Mouse (Mus musculus) erythroblast, embryonic 14.5 days (primary cell): ENCODE data around the gene Smyd4. TPM values are rescaled to one million over a fixed set of nuclear protein-coding genes. Genes with fewer than 3 reads are reported as not detected.

Experiments
- H3K27me3 ChIP-seq: 2 replicates; pipeline ENCODE4 v1.6.1; 2012; ENCODE audit warnings: inconsistent platforms; ENCODE audit not compliant: control insufficient read depth
- H3K36me3 ChIP-seq: 2 replicates; pipeline ENCODE4 v1.6.1; 2012; ENCODE audit warnings: mild to moderate bottlenecking, inconsistent platforms; ENCODE audit not compliant: control insufficient read depth
- H3K4me1 ChIP-seq: 2 replicates; pipeline ENCODE4 v1.6.1; 2012; ENCODE audit warnings: inconsistent platforms; ENCODE audit not compliant: control insufficient read depth
- H3K4me3 ChIP-seq: replicated peaks from 2 replicates; pipeline ENCODE3; 2012; ENCODE audit warnings: moderate library complexity, mild to moderate bottlenecking, inconsistent platforms
- H3K9me3 ChIP-seq: 2 replicates; pipeline ENCODE4 v1.6.1; 2012; ENCODE audit warnings: low read length, inconsistent platforms, mixed read lengths; ENCODE audit not compliant: control insufficient read depth
- GATA1 ChIP-seq: IDR thresholded peaks from 2 replicates; pipeline ENCODE4 v1.6.1; 2012; ENCODE audit warnings: low read length, inconsistent platforms, mixed read lengths
- TAL1 ChIP-seq: IDR thresholded peaks from 3 replicates; pipeline ENCODE4 v1.6.1; 2012; ENCODE audit warnings: low read length, inconsistent platforms, mixed read lengths
- polyA plus RNA-seq: library from polyadenylated mRNA; stranded (reverse); fragments of >175 nt; gene quantifications from 2 replicates; pipeline ENCODE4 v1.2.3, GENCODE M21; 2012

Smyd4 gene
- polyA plus RNA-seq, 1 experiment: 0.22 TPM

DNA sequence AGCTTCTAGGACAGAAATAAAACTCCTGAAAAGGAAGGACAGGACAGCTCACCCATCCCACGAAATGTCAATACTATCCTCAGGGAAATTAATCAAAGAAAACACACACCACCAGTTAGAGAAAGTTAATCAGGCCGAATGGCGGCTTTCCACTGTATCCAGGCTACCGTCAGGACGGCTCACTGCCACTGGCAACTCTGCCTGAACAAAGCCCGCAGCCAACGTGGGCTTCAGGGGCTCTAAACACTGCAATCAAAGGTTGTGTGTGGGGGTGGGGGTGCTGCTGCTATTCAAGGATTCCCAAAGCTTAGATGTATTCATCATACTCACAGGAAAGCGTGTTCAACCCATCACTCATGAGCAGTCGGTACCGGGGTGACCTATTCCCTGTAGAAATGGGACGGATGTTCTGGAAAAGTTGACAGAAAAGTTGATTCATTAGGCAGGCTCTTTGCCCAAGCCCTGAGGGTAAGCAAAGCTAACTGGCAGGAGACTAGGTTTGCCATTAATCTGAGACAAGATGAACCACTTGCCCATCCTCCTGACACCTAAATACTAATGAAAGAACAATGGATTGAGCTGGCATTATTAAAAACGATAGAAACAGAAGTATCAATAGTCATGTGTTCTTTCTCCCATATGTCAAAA lies 7.4 kb upstream of the Smyd4 start:
- TF ChIP-seq GATA1: no peak
- no peak for TF ChIP-seq TAL1
- H3K4me3 ChIP-seq: no peak overlapping the region
- H3K27me3 ChIP-seq: no peaks in the 10 kb centered on the region
- H3K36me3 ChIP-seq: peaks cover 94% of the 10 kb centered on the region
- H3K4me1 ChIP-seq: peaks cover 35% of the 10 kb centered on the region
- H3K9me3 ChIP-seq: no peaks in the 10 kb centered on the region

GRCm38 (mm10) chr11:75343096-75343495 lies 5.1 kb upstream of the Smyd4 start:
- H3K36me3 ChIP-seq: peaks cover 76% of the 10 kb centered on the region
- H3K9me3 ChIP-seq: no peaks in the 10 kb centered on the region
- H3K27me3 ChIP-seq: no peaks in the 10 kb centered on the region
- no peak overlapping the region for H3K4me3 ChIP-seq
- peaks cover 31% of the 10 kb centered on the region for H3K4me1 ChIP-seq
- TF ChIP-seq GATA1: no peak
- TF ChIP-seq TAL1: no peak

DNA sequence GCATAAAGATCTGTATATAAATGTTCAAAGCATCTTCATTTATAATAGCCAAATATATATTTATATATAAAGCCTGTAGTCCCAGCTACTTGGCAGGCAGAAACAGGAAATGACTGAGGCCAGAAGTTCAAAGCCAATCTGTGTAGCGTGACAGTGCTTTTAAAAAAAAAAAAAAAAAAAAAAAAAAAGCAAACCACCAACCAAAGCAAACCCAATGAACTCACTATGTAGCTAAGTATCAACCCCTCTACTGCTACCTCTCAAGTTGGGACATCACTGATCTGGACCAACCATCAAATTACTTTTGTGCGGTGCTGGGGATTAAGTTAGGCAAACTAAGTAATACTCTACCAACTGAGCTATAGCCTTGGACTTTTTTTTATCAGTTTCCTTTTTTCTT lies 4.1 kb upstream of the Smyd4 start:
- peaks cover 65% of the 10 kb centered on the region for H3K36me3 ChIP-seq
- no peak for TF ChIP-seq TAL1
- no peak for TF ChIP-seq GATA1
- no peaks in the 10 kb centered on the region for H3K27me3 ChIP-seq
- peaks cover 39% of the 10 kb centered on the region for H3K4me1 ChIP-seq
- no peaks in the 10 kb centered on the region for H3K9me3 ChIP-seq
- no peak overlapping the region for H3K4me3 ChIP-seq

DNA sequence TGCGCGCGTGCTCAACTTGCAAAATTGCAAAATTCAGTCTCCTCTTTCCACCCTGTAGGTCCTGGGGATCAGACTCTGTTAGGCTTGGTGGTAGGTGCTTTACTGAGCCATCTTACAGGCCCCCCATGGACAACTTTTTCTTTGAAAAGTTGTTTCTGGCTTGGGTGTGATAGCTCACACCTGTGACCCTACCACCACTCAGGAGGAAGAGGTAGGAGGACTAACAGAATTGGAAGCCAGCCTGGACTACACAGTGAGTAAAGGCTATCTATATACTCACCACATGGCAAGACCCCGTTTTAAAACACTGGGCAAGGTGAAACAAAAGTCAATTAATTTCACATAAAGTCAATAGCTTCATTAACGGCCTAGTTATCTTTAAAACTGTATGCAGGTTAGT lies 3.5 kb upstream of the Smyd4 start:
- Histone ChIP-seq H3K9me3 (no peaks in the 10 kb centered on the region), H3K4me3 (no peak overlapping the region), H3K36me3 (peaks cover 60% of the 10 kb centered on the region), H3K4me1 (peaks cover 44% of the 10 kb centered on the region), H3K27me3 (no peaks in the 10 kb centered on the region)
- TF ChIP-seq GATA1: no peak
- TF ChIP-seq TAL1: no peak

DNA sequence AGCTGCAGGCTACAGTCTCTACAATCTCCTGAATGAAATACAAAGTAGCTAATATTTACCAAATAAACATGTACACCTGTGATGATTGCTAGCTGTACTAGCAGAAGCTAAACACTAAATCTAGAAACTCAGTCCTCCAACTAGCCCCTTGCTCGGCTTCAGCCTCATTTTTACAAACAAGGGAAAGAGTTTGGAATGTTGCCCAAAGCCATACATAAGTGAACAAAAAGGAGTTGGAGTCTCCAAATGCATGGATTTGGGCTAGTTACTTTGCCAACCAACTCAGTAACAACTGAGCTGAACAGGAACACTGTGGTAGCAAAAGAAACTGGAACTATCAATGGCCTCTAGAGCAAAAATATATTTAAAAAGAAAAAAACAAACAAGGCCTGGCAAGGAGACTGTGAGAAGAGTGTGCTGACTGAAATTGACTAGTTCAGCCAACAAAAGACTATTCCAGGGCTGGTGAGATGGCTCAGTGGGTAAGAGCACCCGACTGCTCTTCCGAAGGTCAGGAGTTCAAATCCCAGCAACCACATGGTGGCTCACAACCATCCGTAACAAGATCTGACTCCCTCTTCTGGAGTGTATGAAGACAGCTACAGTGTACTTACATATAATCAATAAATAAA lies 1.6 kb upstream of the Smyd4 start:
- Histone ChIP-seq H3K4me1 (peaks cover 46% of the 10 kb centered on the region), H3K36me3 (peaks cover 44% of the 10 kb centered on the region), H3K27me3 (no peaks in the 10 kb centered on the region), H3K9me3 (no peaks in the 10 kb centered on the region), H3K4me3 (peak overlapping the region; percentile 97)
- no peak for TF ChIP-seq GATA1
- no peak for TF ChIP-seq TAL1

- TF ChIP-seq TAL1 (no peak), GATA1 (no peak)
- peak overlapping the region; percentile 97 for H3K4me3 ChIP-seq
- H3K9me3 ChIP-seq: no peaks in the 10 kb centered on the region
- H3K36me3 ChIP-seq: peaks cover 39% of the 10 kb centered on the region
- no peaks in the 10 kb centered on the region for H3K27me3 ChIP-seq
- H3K4me1 ChIP-seq: peaks cover 46% of the 10 kb centered on the region
Observed at GRCm38 (mm10) chr11:75347188-75347585, 1.0 kb upstream of the Smyd4 start.

GRCm38 (mm10) chr11:75347596-75347995 lies 637 bp upstream of the Smyd4 start:
- H3K9me3 ChIP-seq: no peaks in the 10 kb centered on the region
- peaks cover 38% of the 10 kb centered on the region for H3K36me3 ChIP-seq
- no peak for TF ChIP-seq GATA1
- TF ChIP-seq TAL1: no peak
- peak overlapping the region; percentile 97 for H3K4me3 ChIP-seq
- peaks cover 46% of the 10 kb centered on the region for H3K4me1 ChIP-seq
- no peaks in the 10 kb centered on the region for H3K27me3 ChIP-seq

- TF ChIP-seq TAL1: no peak
- TF ChIP-seq GATA1: no peak
- Histone ChIP-seq H3K36me3 (peaks cover 30% of the 10 kb centered on the region), H3K9me3 (no peaks in the 10 kb centered on the region), H3K27me3 (no peaks in the 10 kb centered on the region), H3K4me1 (peaks cover 37% of the 10 kb centered on the region), H3K4me3 (peak overlapping the region; percentile 97)
Observed at GRCm38 (mm10) chr11:75348890-75349261, 643 bp downstream of the Smyd4 start.

DNA sequence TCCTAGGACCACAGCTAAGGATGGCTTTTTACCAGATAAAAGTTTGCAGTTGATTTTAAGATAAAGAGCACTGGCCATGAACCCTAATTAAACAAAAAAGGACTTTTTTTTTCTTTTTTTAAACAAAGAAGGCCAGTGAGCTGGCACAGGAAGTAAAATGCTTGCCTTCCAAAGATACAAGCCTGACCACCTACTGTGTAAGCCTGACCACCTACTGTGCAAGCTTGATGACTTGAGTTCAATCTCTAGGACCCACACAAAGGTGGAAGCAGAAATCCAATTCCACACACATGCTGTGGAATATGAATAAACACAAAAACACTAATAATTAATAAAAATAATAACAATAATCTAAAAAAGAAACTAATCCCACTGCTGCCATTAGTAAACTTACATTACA lies 3.0 kb downstream of the Smyd4 start:
- Histone ChIP-seq H3K27me3 (no peaks in the 10 kb centered on the region), H3K4me3 (no peak overlapping the region), H3K36me3 (peaks cover 22% of the 10 kb centered on the region), H3K4me1 (peaks cover 25% of the 10 kb centered on the region), H3K9me3 (no peaks in the 10 kb centered on the region)
- TF ChIP-seq GATA1 (no peak), TAL1 (no peak)

DNA sequence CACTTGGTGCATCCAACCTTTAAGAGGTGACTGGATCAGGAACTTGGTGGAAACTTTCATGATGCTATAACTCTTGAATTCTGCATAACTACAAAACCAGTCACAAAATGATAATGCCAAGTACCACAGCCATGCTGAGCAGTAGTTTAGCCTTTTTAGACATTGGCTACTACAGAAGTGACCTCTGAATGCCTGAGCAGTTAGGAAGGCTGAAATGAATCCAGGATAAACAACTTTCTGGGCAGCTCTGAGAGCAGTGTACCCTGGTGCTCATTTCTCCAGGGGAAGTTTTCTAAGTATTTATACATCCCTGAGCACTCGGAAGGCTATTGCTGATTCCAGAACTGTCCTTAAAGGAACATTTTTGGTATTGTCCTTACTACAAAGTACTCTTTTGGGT lies 7.2 kb downstream of the Smyd4 start:
- Histone ChIP-seq H3K4me3 (no peak overlapping the region), H3K27me3 (no peaks in the 10 kb centered on the region), H3K9me3 (peaks cover 2% of the 10 kb centered on the region; the same call in 1 of the 2 replicates), H3K36me3 (peaks cover 23% of the 10 kb centered on the region), H3K4me1 (peaks cover 3% of the 10 kb centered on the region)
- TF ChIP-seq TAL1 (no peak), GATA1 (no peak)
